Mouse (Mus musculus) frontal cortex, postnatal 36 days (tissue): ENCODE data around the gene Espn.

ENCODE experiments used
- DNase-seq, 2 experiments: peaks; one replicate each; pipeline ENCODE4 v3.0.0; 2022; ENCODE audit warnings: low spot score in 2 of 2

The Espn gene

GRCm38 (mm10) chr4:152097911-152098799 is 54.0 kb downstream of the Espn start:
- DNase-seq: no peak

- no peak for DNase-seq
Observed at GRCm38 (mm10) chr4:152096927-152097326, 55.2 kb downstream of the Espn start.

- DNase-seq: peak in 1 of 2 experiments; percentile 72
Observed at GRCm38 (mm10) chr4:152095937-152096910, 55.9 kb downstream of the Espn start.

- DNase-seq: no peak
Observed at GRCm38 (mm10) chr4:152094233-152094632, 57.9 kb downstream of the Espn start.

GRCm38 (mm10) chr4:152092751-152093293 is 59.3 kb downstream of the Espn start:
- DNase-seq: no peak

GRCm38 (mm10) chr4:152090191-152090590 is 62.0 kb downstream of the Espn start:
- no peak for DNase-seq

- DNase-seq: peak; percentile 88 to 91
Observed at GRCm38 (mm10) chr4:152088556-152089120, 63.5 kb downstream of the Espn start.

- peak in 1 of 2 experiments; percentile 76 for DNase-seq
Observed at GRCm38 (mm10) chr4:152088133-152088532, 64.0 kb downstream of the Espn start.

- no peak for DNase-seq
Observed at GRCm38 (mm10) chr4:152087211-152088081, 64.7 kb downstream of the Espn start.

- DNase-seq: peak in 1 of 2 experiments; percentile 46
Observed at GRCm38 (mm10) chr4:152086505-152087210, 65.5 kb downstream of the Espn start.

GRCm38 (mm10) chr4:152084616-152085015 is 67.6 kb downstream of the Espn start:
- no peak for DNase-seq

GRCm38 (mm10) chr4:152083611-152084220 is 68.5 kb downstream of the Espn start:
- DNase-seq: no peak

GRCm38 (mm10) chr4:152079931-152080330 is 72.2 kb downstream of the Espn start:
- no peak for DNase-seq

- no peak for DNase-seq
Observed at GRCm38 (mm10) chr4:152079261-152079660, 72.9 kb downstream of the Espn start.

GRCm38 (mm10) chr4:152078105-152078530 is 74.1 kb downstream of the Espn start:
- no peak for DNase-seq

GRCm38 (mm10) chr4:152077191-152077590 is 75.0 kb downstream of the Espn start:
- no peak for DNase-seq

- DNase-seq: no peak
Observed at GRCm38 (mm10) chr4:152074548-152074947, 77.6 kb downstream of the Espn start.

- no peak for DNase-seq
Observed at GRCm38 (mm10) chr4:152073715-152074114, 78.5 kb downstream of the Espn start.

- no peak for DNase-seq
Observed at GRCm38 (mm10) chr4:152072655-152073054, 79.5 kb downstream of the Espn start.
